Mouse (Mus musculus) heart, postnatal 0 days (tissue): ENCODE measurements around the gene Rgma. TPM values are rescaled to one million over a fixed set of nuclear protein-coding genes. Genes with fewer than 3 reads are reported as not detected.

Source experiments
- ATAC-seq: fragments of 200-750 bp; cut with Nextera tagmentation; 2 replicates; pipeline ENCODE4 v1.8.0; 2017; ENCODE audit warnings: low read depth, moderate number of reproducible peaks, moderate library complexity; ENCODE audit not compliant: insufficient read depth
- DNase-seq: peaks from one replicate; pipeline ENCODE4 v3.0.0-alpha.2; 2016; ENCODE audit warnings: low spot score
- H3K27ac ChIP-seq: fragments of 300-500 bp; sonication (generic); 2 replicates; pipeline ENCODE4 v1.5.1; 2014; ENCODE audit warnings: low read depth, mild to moderate bottlenecking
- H3K27me3 ChIP-seq: fragments of 300-500 bp; sonication (generic); 2 replicates; pipeline ENCODE4 v1.6.1; 2014; ENCODE audit warnings: low read length, mixed read lengths; ENCODE audit not compliant: control insufficient read depth, insufficient read depth
- H3K36me3 ChIP-seq: fragments of 300-500 bp; sonication (generic); replicated peaks from 2 replicates; pipeline ENCODE4 v1.6.1; 2014; ENCODE audit warnings: low read length, mixed read lengths; ENCODE audit not compliant: control insufficient read depth, insufficient read depth
- H3K4me1 ChIP-seq: fragments of 300-500 bp; sonication (generic); 2 replicates; pipeline ENCODE4 v1.6.1; 2014; ENCODE audit warnings: antibody characterized with exemption; ENCODE audit not compliant: control insufficient read depth, insufficient read depth
- H3K4me2 ChIP-seq: fragments of 300-500 bp; sonication (generic); 2 replicates; pipeline ENCODE4 v1.6.1; 2014; ENCODE audit warnings: low read depth, mild to moderate bottlenecking, low read length, moderate library complexity
- H3K4me3 ChIP-seq: fragments of 300-500 bp; sonication (generic); 2 replicates; pipeline ENCODE4 v1.5.1; 2014; ENCODE audit warnings: low read depth, low read length
- H3K9ac ChIP-seq: fragments of 300-500 bp; sonication (generic); replicated peaks from 2 replicates; pipeline ENCODE4 v1.6.1; 2014; ENCODE audit warnings: low read depth, low read length, mixed read lengths
- H3K9me3 ChIP-seq: fragments of 300-500 bp; sonication (generic); replicated peaks from 2 replicates; pipeline ENCODE4 v1.6.1; 2016; ENCODE audit warnings: low read length; ENCODE audit not compliant: control insufficient read depth
- CTCF ChIP-seq: IDR thresholded peaks from 2 replicates; pipeline ENCODE4 v1.5.1; 2016; ENCODE audit warnings: antibody characterized with exemption, control low read depth, low read depth
- EP300 ChIP-seq: IDR thresholded peaks from 2 replicates; pipeline ENCODE4 v1.6.1; 2016; ENCODE audit warnings: antibody characterized with exemption, low read depth
- WGBS: fragments of 180-500 bp; shearing (Covaris S2); extraction: QIAGEN DNeasy Blood & Tissue Kit; methylation state at CpG from one replicate; pipeline ENCODE4 v1.1.7; 2014; 5-methylcytosine and 5-hydroxymethylcytosine counted together
- polyA plus RNA-seq: library from polyadenylated mRNA; unstranded; fragments of >200 nt; fragmentation: Nextera tagmentation; extraction: Ambion mirVana; gene quantifications from 2 replicates; pipeline ENCODE4 v1.2.1, GENCODE M21; 2015
- total RNA-seq: library from RNA; depleted of rRNA; stranded (reverse); fragments of >200 nt; gene quantifications from 2 replicates; pipeline ENCODE4 v1.2.3, GENCODE M21; 2014; ENCODE audit warnings: low replicate concordance

Rgma gene
- total and polyA plus RNA-seq, 2 experiments from 2014 or later, result 2.7 to 10.2 TPM

GRCm38 (mm10) chr7:73371587-73372321 is 3.6 kb upstream of the Rgma start:
- Histone ChIP-seq H3K27ac (no peak overlapping the region), H3K4me1 (peaks cover 12% of the 10 kb centered on the region), H3K27me3 (peaks cover 18% of the 10 kb centered on the region; the same call in 1 of the 2 replicates), H3K36me3 (no peaks in the 10 kb centered on the region), H3K9me3 (no peaks in the 10 kb centered on the region), H3K4me2 (peak overlapping the region; percentile 56), H3K9ac (no peak overlapping the region), H3K4me3 (peak overlapping the region; percentile 36)
- ATAC-seq (no peak), DNase-seq (no peak)
- WGBS, result 55% methylated on average over 10 of the region's 10 CpGs
- TF ChIP-seq CTCF, result no peak
- TF ChIP-seq EP300, result no peak

GRCm38 (mm10) chr7:73372352-73372970 is 2.8 kb upstream of the Rgma start:
- H3K4me1 ChIP-seq, result peaks cover 12% of the 10 kb centered on the region
- TF ChIP-seq EP300 (no peak), CTCF (peak; percentile 23)
- no peaks in the 10 kb centered on the region for H3K9me3 ChIP-seq
- peaks cover 25% of the 10 kb centered on the region for H3K27me3 ChIP-seq
- ATAC-seq, result 0 out of 2 replicates have a peak, but pooled peaks have one; percentile 32
- H3K27ac ChIP-seq, result no peak overlapping the region
- peak overlapping the region; percentile 36 for H3K4me3 ChIP-seq
- DNase-seq, result no peak
- no peaks in the 10 kb centered on the region for H3K36me3 ChIP-seq
- 0 out of 2 replicates have a peak overlapping the region, but pooled peaks have one; percentile 5 for H3K9ac ChIP-seq
- H3K4me2 ChIP-seq, result peak overlapping the region; percentile 56
- WGBS, result 2% methylated on average over 29 of the region's 29 CpGs

GRCm38 (mm10) chr7:73374727-73375126 is 582 bp upstream of the Rgma start:
- H3K27me3 ChIP-seq, result peaks cover 44% of the 10 kb centered on the region
- no peak overlapping the region for H3K27ac ChIP-seq
- H3K4me2 ChIP-seq, result peak overlapping the region; percentile 97
- no peak for DNase-seq
- H3K9me3 ChIP-seq, result no peaks in the 10 kb centered on the region
- ATAC-seq, result no peak
- peak overlapping the region; percentile 54; the same call in 1 of the 2 replicates for H3K9ac ChIP-seq
- WGBS, result 4% methylated on average over 14 of the region's 14 CpGs
- no peaks in the 10 kb centered on the region for H3K36me3 ChIP-seq
- H3K4me3 ChIP-seq, result peak overlapping the region; percentile 71
- TF ChIP-seq EP300 (no peak), CTCF (no peak)
- H3K4me1 ChIP-seq, result peaks cover 12% of the 10 kb centered on the region

GRCm38 (mm10) chr7:73376101-73377001 is 1.0 kb downstream of the Rgma start:
- TF ChIP-seq CTCF (peak; percentile 73), EP300 (no peak)
- Histone ChIP-seq H3K9ac (0 out of 2 replicates have a peak overlapping the region, but pooled peaks have one; percentile 11), H3K27me3 (peaks cover 44% of the 10 kb centered on the region), H3K36me3 (no peaks in the 10 kb centered on the region), H3K4me1 (peaks cover 12% of the 10 kb centered on the region), H3K4me2 (peak overlapping the region; percentile 97), H3K27ac (no peak overlapping the region), H3K9me3 (no peaks in the 10 kb centered on the region), H3K4me3 (peak overlapping the region; percentile 71)
- ATAC-seq (peak; percentile 47; the same call in 1 of the 2 replicates), DNase-seq (peak; percentile 78)
- WGBS, result 1% methylated on average over 39 of the region's 39 CpGs

GRCm38 (mm10) chr7:73377307-73377706 is 2.0 kb downstream of the Rgma start:
- DNase-seq (no peak), ATAC-seq (no peak)
- Histone ChIP-seq H3K4me3 (no peak overlapping the region), H3K9me3 (no peaks in the 10 kb centered on the region), H3K36me3 (no peaks in the 10 kb centered on the region), H3K27me3 (peaks cover 40% of the 10 kb centered on the region), H3K9ac (no peak overlapping the region), H3K4me2 (no peak overlapping the region), H3K27ac (no peak overlapping the region), H3K4me1 (peaks cover 12% of the 10 kb centered on the region)
- TF ChIP-seq CTCF (no peak), EP300 (no peak)
- WGBS, result 56% methylated on average over 12 of the region's 12 CpGs
